Mouse (Mus musculus): ENCODE data around the gene Btbd35f17. TPM values are rescaled to one million over a fixed set of nuclear protein-coding genes. Genes with fewer than 3 reads are reported as not detected.
"Not testable (repeated sequence)": the region's sequence is repeated elsewhere in the genome, so short reads cannot be mapped to it uniquely, and the experiment has no call there.

The Btbd35f17 gene
- not detected in 2 replicates for polyA plus RNA-seq (2014; fragmentation: Nextera tagmentation; extraction: Ambion mirVana)

GRCm38 (mm10) chrX:4370336-4370735 is at the start of gene Btbd35f17:
TSS of gene Btbd35f17 (plus strand) at chrX:4370636.
- ATAC-seq (ENCODE audit: insufficient read depth); H3K9me3 ChIP-seq (ENCODE audit: low read depth, low read length); H3K36me3 ChIP-seq (ENCODE audit: insufficient read depth); DNase-seq; H3K9ac ChIP-seq; H3K27me3 ChIP-seq (ENCODE audit: insufficient read depth, low read length); H3K4me1 ChIP-seq (ENCODE audit: insufficient read depth); H3K27ac ChIP-seq (ENCODE audit: low read depth); H3K4me3 ChIP-seq (ENCODE audit: low read depth, low read length); H3K4me2 ChIP-seq: not testable (repeated sequence)
- WGBS, result 100% methylated on average over 1 of the region's 4 CpGs

Other genes with a start within 250 kb of the Btbd35f17 start
- gene Btbd35f28, start 174.1 kb upstream of the Btbd35f17 start, polyA plus RNA-seq (2014; fragmentation: Nextera tagmentation; extraction: Ambion mirVana), result not detected in 2 replicates
- not detected in 2 replicates for gene Btbd35f20, start 79.4 kb upstream of the Btbd35f17 start, polyA plus RNA-seq (2014; fragmentation: Nextera tagmentation; extraction: Ambion mirVana)